Mouse (Mus musculus) adrenal gland, adult 2 months (tissue): ENCODE data around the gene Krt20. TPM values are rescaled to one million over a fixed set of nuclear protein-coding genes. Genes with fewer than 3 reads are reported as not detected.

Experiments
- DNase-seq: peaks from one replicate; pipeline ENCODE4 v3.0.0; 2021
- polyA plus RNA-seq: library from polyadenylated mRNA; depleted of rRNA; stranded (reverse); fragments of >200 nt; gene quantifications from 2 replicates; pipeline ENCODE4 v1.2.3, GENCODE M21; 2012; rRNA removed
- total RNA-seq, 2 experiments: library from RNA; stranded (reverse); gene quantifications; 2 replicates each; pipeline ENCODE4 v1.2.3; 2021

Gene Krt20
- total and polyA plus RNA-seq, 3 experiments, result 0.14 to 0.20 TPM; not detected in 1

DNA sequence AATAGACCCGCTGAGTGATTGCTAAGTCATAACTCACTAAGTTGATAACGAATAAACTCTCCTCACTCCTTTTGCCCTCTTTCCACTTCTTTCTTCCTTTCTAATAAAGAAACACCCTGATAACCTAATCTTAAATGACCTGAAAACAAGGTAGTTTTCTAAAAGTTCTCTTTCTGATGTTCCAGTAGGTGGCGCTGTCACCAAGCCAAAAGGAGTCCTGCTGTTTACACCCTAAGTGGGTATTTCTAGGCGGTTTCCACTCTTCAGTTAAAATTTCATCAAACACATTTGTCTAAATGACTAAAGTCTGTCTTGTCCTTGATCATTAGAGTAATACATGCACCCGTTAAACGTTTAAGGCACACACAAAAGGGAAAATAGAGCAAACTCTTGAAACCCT, 24.7 kb downstream of the Krt20 start:
- DNase-seq, result peak; percentile 12

DNA sequence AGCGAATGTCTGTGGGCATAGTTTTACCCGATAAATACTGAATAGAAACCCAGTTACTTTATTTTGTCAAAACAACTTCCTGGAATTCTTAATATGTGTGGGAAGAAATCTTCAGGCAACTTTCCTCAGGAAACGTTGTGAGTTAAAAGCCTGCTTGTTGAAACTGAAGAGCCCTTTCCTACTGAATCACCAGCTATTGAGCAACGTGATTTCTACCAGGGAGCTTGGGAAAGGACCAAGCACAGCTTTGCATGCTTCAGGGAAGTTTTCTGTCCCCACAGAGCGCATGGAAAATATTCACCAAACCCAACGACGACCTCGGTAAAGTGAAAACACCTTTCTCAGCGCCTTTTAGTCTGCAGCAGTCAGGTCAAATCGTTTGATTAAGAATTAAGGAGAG, 31.8 kb downstream of the Krt20 start:
- no peak for DNase-seq

GRCm38 (mm10) chr11:99399956-99400549, 37.9 kb downstream of the Krt20 start:
- no peak for DNase-seq

DNA sequence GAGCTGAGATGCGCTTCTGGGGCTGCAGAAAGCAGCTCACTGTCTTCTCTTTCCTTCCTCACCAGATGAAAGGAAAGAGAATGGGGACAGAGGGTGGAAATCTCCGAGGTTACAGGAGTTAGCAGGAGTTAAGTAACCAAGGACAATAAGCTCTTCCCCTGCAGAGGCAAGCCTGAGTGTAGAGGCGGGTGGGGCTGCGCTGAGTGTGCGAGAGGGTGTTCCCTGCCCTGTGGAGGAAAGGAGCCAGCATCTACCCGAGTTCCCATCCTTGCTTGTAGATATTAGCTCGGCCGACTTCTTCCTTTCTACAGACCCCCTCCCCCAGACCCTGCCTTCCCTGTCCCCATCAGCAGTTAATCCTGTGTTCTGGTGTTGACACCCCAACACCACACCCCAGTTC, 39.1 kb downstream of the Krt20 start:
- no peak for DNase-seq

DNA sequence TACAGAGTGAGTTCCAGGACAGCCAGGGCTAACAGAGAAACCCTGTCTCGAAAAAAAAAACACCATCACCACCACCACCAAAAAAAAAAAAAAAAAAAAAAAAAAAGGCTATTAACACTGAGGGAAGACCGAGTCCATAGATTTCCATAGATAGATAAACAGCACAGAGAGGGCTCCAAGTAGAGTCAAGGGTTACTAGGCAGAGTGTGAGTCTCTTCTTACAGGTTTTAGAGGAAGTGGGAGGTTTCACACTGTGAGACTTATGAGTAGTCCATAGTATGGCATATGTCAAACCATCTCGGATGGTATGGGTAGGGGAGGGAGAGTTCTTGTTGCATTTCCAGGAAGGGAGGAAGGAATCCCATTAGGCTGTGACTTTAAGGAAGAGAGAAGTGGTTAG, 39.9 kb downstream of the Krt20 start:
- no peak for DNase-seq

GRCm38 (mm10) chr11:99396661-99397060, 41.3 kb downstream of the Krt20 start:
- DNase-seq, result no peak

- DNase-seq, result no peak
These were observed 41.9 kb downstream of the Krt20 start for GRCm38 (mm10) chr11:99396034-99396433.

GRCm38 (mm10) chr11:99392492-99392891, 45.5 kb downstream of the Krt20 start:
- no peak for DNase-seq

DNA sequence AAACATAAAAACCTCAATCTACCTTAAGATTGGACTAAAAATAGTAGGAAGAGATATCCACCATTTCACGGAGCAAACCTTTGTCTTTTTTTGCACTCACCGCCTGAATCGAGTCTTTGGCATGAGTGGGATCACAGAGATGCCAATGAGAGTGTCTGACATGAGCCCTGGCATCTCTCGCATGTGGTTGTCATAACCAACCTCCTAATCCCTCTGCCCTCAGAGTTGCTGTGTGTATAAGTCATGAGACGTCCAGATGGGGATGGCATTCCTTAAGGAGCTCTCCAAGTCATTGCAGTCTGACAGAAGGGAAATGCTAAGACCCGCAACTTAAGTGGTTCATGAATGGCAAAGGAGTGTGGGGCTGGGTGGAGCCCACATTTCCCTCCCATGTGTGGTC, 46.6 kb downstream of the Krt20 start:
- DNase-seq, result no peak

DNA sequence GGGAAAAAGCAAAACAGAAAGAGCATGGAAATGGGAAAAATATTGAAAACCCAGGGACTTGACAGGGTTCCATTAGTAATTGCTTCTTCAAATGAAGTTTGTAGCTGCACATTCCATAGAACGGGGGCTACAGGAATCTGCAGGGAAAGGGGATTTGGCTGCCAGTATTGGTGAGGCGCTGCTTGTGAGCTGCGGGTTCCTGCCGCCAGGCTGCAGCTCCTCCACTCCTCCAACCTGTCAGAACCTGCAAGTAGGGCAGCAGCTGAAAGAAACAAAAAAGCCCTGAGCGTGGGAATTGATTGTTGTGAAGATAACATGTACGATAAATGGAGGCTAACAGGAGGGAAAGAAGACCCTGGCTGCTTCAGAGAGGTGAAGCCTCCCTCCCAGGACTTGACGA, 47.1 kb downstream of the Krt20 start:
- no peak for DNase-seq

DNA sequence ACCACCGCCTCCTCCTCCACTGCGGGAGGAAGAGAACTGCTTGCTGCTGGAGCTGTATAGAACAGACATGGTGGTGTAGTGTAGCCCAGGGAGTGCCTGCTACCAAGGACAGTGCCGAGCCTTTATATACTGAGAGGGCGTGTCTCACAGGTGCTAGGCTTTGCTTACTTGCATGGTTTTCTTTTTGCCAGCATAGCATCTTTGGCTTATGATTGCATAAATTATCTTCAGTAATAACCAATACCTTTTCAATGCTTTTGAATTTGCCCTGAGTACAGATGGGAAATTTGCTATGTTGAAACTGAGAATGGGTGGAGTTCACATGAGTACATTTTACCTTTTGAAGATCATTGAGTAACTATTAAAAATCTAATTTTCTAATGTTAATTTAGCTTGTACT, 48.7 kb downstream of the Krt20 start, which contains the start of gene Krt10:
TSS of gene Krt10 (minus strand) at position 101 of the 400 bp plus-strand sequence.
- no peak for DNase-seq

- no peak for DNase-seq
These were observed 49.3 kb downstream of the Krt20 start for GRCm38 (mm10) chr11:99388661-99389060.

- DNase-seq, result peak; percentile 95
These were observed 51.9 kb downstream of the Krt20 start for GRCm38 (mm10) chr11:99385813-99386721.

GRCm38 (mm10) chr11:99379568-99379967, 58.4 kb downstream of the Krt20 start:
- peak; percentile 70 for DNase-seq

Other genes starting within 250 kb of the Krt20 start
- 10 to 100 TPM; 49.9 to 54.4 TPM for gene Smarce1, start 207.1 kb downstream of the Krt20 start, total RNA-seq
- gene Smarce1, start 207.1 kb downstream of the Krt20 start, polyA plus RNA-seq, result 10.0 and 10.3 TPM in 2 replicates
- gene Krt222, start 194.1 kb downstream of the Krt20 start, total RNA-seq, result 1 to 10 TPM; 1.4 to 2.2 TPM
- gene Krt222, start 194.1 kb downstream of the Krt20 start, polyA plus RNA-seq, result 0.07 and 0.09 TPM in 2 replicates
- gene Krt24, start 152.9 kb downstream of the Krt20 start, total RNA-seq, result not detected
- gene Krt24, start 152.9 kb downstream of the Krt20 start, polyA plus RNA-seq, result not detected in 2 replicates
- gene Krt25, start 115.2 kb downstream of the Krt20 start, total RNA-seq, result not detected
- not detected in 2 replicates for gene Krt25, start 115.2 kb downstream of the Krt20 start, polyA plus RNA-seq
- not detected for gene Krt26, start 100.2 kb downstream of the Krt20 start, total RNA-seq
- not detected in 2 replicates for gene Krt26, start 100.2 kb downstream of the Krt20 start, polyA plus RNA-seq
- gene Krt27, start 87.0 kb downstream of the Krt20 start, total RNA-seq, result not detected
- gene Krt27, start 87.0 kb downstream of the Krt20 start, polyA plus RNA-seq, result not detected in 2 replicates
- not detected for gene Krt28, start 63.2 kb downstream of the Krt20 start, total RNA-seq
- not detected in 2 replicates for gene Krt28, start 63.2 kb downstream of the Krt20 start, polyA plus RNA-seq
- 1 to 10 TPM; 5.5 to 5.8 TPM for gene Krt10, start 48.8 kb downstream of the Krt20 start, total RNA-seq
- gene Krt10, start 48.8 kb downstream of the Krt20 start, polyA plus RNA-seq, result 0.43 and 0.56 TPM in 2 replicates
- gene Krt12, start 15.9 kb downstream of the Krt20 start, total RNA-seq, result not detected
- gene Krt12, start 15.9 kb downstream of the Krt20 start, polyA plus RNA-seq, result not detected in 2 replicates
- not detected for gene Krt23, start 55.0 kb upstream of the Krt20 start, total RNA-seq
- gene Krt23, start 55.0 kb upstream of the Krt20 start, polyA plus RNA-seq, result 0.12 TPM in 1 of 2 replicates, not detected in the other
- gene Krt39, start 83.2 kb upstream of the Krt20 start, total RNA-seq, result not detected
- not detected in 2 replicates for gene Krt39, start 83.2 kb upstream of the Krt20 start, polyA plus RNA-seq
- not detected for gene Krt40, start 105.0 kb upstream of the Krt20 start, total RNA-seq
- gene Krt40, start 105.0 kb upstream of the Krt20 start, polyA plus RNA-seq, result not detected in 2 replicates
- gene Krtap3-3, start 112.7 kb upstream of the Krt20 start, total RNA-seq, result not detected
- gene Krtap3-3, start 112.7 kb upstream of the Krt20 start, polyA plus RNA-seq, result not detected in 2 replicates
- gene Krtap3-2, start 118.7 kb upstream of the Krt20 start, total RNA-seq, result not detected
- not detected in 2 replicates for gene Krtap3-2, start 118.7 kb upstream of the Krt20 start, polyA plus RNA-seq
- not detected for gene Gm11939, start 121.3 kb upstream of the Krt20 start, total RNA-seq
- not detected in 2 replicates for gene Gm11939, start 121.3 kb upstream of the Krt20 start, polyA plus RNA-seq
- not detected for gene Krtap3-1, start 128.5 kb upstream of the Krt20 start, total RNA-seq
- not detected in 2 replicates for gene Krtap3-1, start 128.5 kb upstream of the Krt20 start, polyA plus RNA-seq
- gene Krtap1-5, start 142.9 kb upstream of the Krt20 start, total RNA-seq, result not detected
- gene Krtap1-5, start 142.9 kb upstream of the Krt20 start, polyA plus RNA-seq, result not detected in 2 replicates
- gene Krtap1-4, start 145.5 kb upstream of the Krt20 start, total RNA-seq, result not detected
- gene Krtap1-4, start 145.5 kb upstream of the Krt20 start, polyA plus RNA-seq, result not detected in 2 replicates
- gene Krtap1-3, start 153.2 kb upstream of the Krt20 start, total RNA-seq, result not detected
- gene Krtap1-3, start 153.2 kb upstream of the Krt20 start, polyA plus RNA-seq, result not detected in 2 replicates
- not detected for gene Krtap9-3, start 160.0 kb upstream of the Krt20 start, total RNA-seq
- not detected in 2 replicates for gene Krtap9-3, start 160.0 kb upstream of the Krt20 start, polyA plus RNA-seq
- gene Gm11938, start 165.2 kb upstream of the Krt20 start, total RNA-seq, result not detected
- gene Gm11938, start 165.2 kb upstream of the Krt20 start, polyA plus RNA-seq, result not detected in 2 replicates
- not detected for gene Gm11937, start 172.0 kb upstream of the Krt20 start, total RNA-seq
- not detected in 2 replicates for gene Gm11937, start 172.0 kb upstream of the Krt20 start, polyA plus RNA-seq
- gene Krtap2-4, start 176.7 kb upstream of the Krt20 start, total RNA-seq, result not detected
- not detected in 2 replicates for gene Krtap2-4, start 176.7 kb upstream of the Krt20 start, polyA plus RNA-seq
- gene Gm11562, start 182.3 kb upstream of the Krt20 start, total RNA-seq, result not detected
- gene Gm11562, start 182.3 kb upstream of the Krt20 start, polyA plus RNA-seq, result not detected in 2 replicates
- not detected for gene Krtap4-1, start 190.1 kb upstream of the Krt20 start, total RNA-seq
- gene Krtap4-1, start 190.1 kb upstream of the Krt20 start, polyA plus RNA-seq, result not detected in 2 replicates
- not detected for gene Krtap4-2, start 196.9 kb upstream of the Krt20 start, total RNA-seq
- not detected in 2 replicates for gene Krtap4-2, start 196.9 kb upstream of the Krt20 start, polyA plus RNA-seq
- gene Krtap4-7, start 205.9 kb upstream of the Krt20 start, total RNA-seq, result not detected
- gene Krtap4-7, start 205.9 kb upstream of the Krt20 start, polyA plus RNA-seq, result not detected in 2 replicates
- not detected for gene Gm11555, start 212.1 kb upstream of the Krt20 start, total RNA-seq
- not detected in 2 replicates for gene Gm11555, start 212.1 kb upstream of the Krt20 start, polyA plus RNA-seq
- not detected for gene Gm11563, start 220.8 kb upstream of the Krt20 start, total RNA-seq
- gene Gm11563, start 220.8 kb upstream of the Krt20 start, polyA plus RNA-seq, result not detected in 2 replicates
- not detected for gene Krtap4-6, start 227.8 kb upstream of the Krt20 start, total RNA-seq
- gene Krtap4-6, start 227.8 kb upstream of the Krt20 start, polyA plus RNA-seq, result not detected in 2 replicates